Mouse (Mus musculus) MEL (cell line): Measurements from ENCODE around the gene Sult6b1.

Experiments used
- CTCF ChIP-seq, 3 experiments: IDR thresholded peaks in 2 of 3; conservative IDR thresholded peaks in 1 of 3; 2 replicates each; pipeline ENCODE4 v1.5.1; 2011 to 2012; ENCODE audit warnings: low read length in 3 of 3, low read depth in 2 of 3, mild to moderate bottlenecking in 2 of 3, improper control_type of control experiment in 1 of 3, inconsistent platforms in 1 of 3, mixed read lengths in 1 of 3, moderate library complexity in 1 of 3; ENCODE audit not compliant: control insufficient read depth in 1 of 3, insufficient read depth in 1 of 3, poor library complexity in 1 of 3, severe bottlenecking in 1 of 3
- E2F4 ChIP-seq: IDR thresholded peaks from 2 replicates; pipeline ENCODE4 v1.6.1; 2011; ENCODE audit warnings: low read depth, low read length, improper control_type of control experiment, borderline replicate concordance
- GATA1 ChIP-seq: IDR thresholded peaks from 2 replicates; pipeline ENCODE4 v1.6.1; 2011; ENCODE audit warnings: low read depth, low read length, improper control_type of control experiment
- HCFC1 ChIP-seq: IDR thresholded peaks from 2 replicates; pipeline ENCODE4 v1.6.1; 2012; ENCODE audit warnings: low read depth, mild to moderate bottlenecking, inconsistent platforms, low read length, improper control_type of control experiment, moderate library complexity
- MAX ChIP-seq: IDR thresholded peaks from 2 replicates; pipeline ENCODE4 v1.6.1; 2011; ENCODE audit warnings: low read length, improper control_type of control experiment
- RAD21 ChIP-seq: IDR thresholded peaks from 2 replicates; pipeline ENCODE4 v1.6.1; 2011; ENCODE audit warnings: mild to moderate bottlenecking, low read depth, low read length, improper control_type of control experiment
- ZC3H11A ChIP-seq: IDR thresholded peaks from 2 replicates; pipeline ENCODE4 v1.6.1; 2012; ENCODE audit warnings: low read depth, mild to moderate bottlenecking, inconsistent platforms, low read length, improper control_type of control experiment
- ZNF384 ChIP-seq: IDR thresholded peaks from 2 replicates; pipeline ENCODE4 v1.6.1; 2012; ENCODE audit warnings: low read depth, mild to moderate bottlenecking, inconsistent platforms, low read length, improper control_type of control experiment

- no peak for TF ChIP-seq CTCF (IDR thresholded peaks at IDR 0.05 in 2 of 3, conservative IDR thresholded peaks at IDR 0.05 in 1 of 3; ENCODE audit: control insufficient read depth in 1 of 3, insufficient read depth in 1 of 3, low read depth in 2 of 3, low read length in 3 of 3, poor library complexity in 1 of 3, severe bottlenecking in 1 of 3)
- TF ChIP-seq RAD21, result no peak
- TF ChIP-seq ZNF384, result no peak
- no peak for TF ChIP-seq MAX
- no peak for TF ChIP-seq E2F4
- TF ChIP-seq HCFC1, result no peak
- no peak for TF ChIP-seq ZC3H11A
- TF ChIP-seq GATA1, result no peak
These were observed 17.6 kb downstream of the Sult6b1 start for GRCm38 (mm10) chr17:78889184-78889583.
